Mouse (Mus musculus) testis, adult 2 months (tissue): Measurements from ENCODE around the gene Capzb. TPM values are rescaled to one million over a fixed set of nuclear protein-coding genes. Genes with fewer than 3 reads are reported as not detected.

ENCODE experiments used
- H3K27ac ChIP-seq: fragments of 200-500 bp; 2 replicates; pipeline ENCODE4 v1.5.1; 2012; ENCODE audit warnings: low read depth, low read length; ENCODE audit not compliant: control insufficient read depth, insufficient read depth
- H3K27me3 ChIP-seq: fragments of 200-500 bp; 2 replicates; pipeline ENCODE4 v1.6.1; 2012; ENCODE audit warnings: mild to moderate bottlenecking, low read length, moderate library complexity; ENCODE audit not compliant: control insufficient read depth, insufficient read depth
- H3K36me3 ChIP-seq: fragments of 200-500 bp; 2 replicates; pipeline ENCODE4 v1.6.1; 2012; ENCODE audit warnings: mild to moderate bottlenecking, low read length; ENCODE audit not compliant: control insufficient read depth, insufficient read depth
- H3K4me1 ChIP-seq: fragments of 200-500 bp; 2 replicates; pipeline ENCODE4 v1.6.1; 2012; ENCODE audit warnings: low read length; ENCODE audit not compliant: control insufficient read depth, insufficient read depth
- H3K4me3 ChIP-seq: fragments of 200-500 bp; 2 replicates; pipeline ENCODE4 v1.5.1; 2012; ENCODE audit warnings: low read depth, mild to moderate bottlenecking, low read length, moderate library complexity, mixed read lengths; ENCODE audit not compliant: control insufficient read depth
- CTCF ChIP-seq: fragments of 200-500 bp; IDR thresholded peaks from 2 replicates; pipeline ENCODE4 v1.5.1; 2012; ENCODE audit warnings: low read depth, mild to moderate bottlenecking, inconsistent platforms, low read length, moderate library complexity; ENCODE audit not compliant: control insufficient read depth, insufficient read depth, insufficient replicate concordance
- POLR2A ChIP-seq: fragments of 200-500 bp; IDR thresholded peaks from 2 replicates; pipeline ENCODE4 v1.6.1; 2012; ENCODE audit warnings: low read depth, mild to moderate bottlenecking, inconsistent platforms, low read length, moderate library complexity; ENCODE audit not compliant: control insufficient read depth
- polyA plus RNA-seq: library from polyadenylated mRNA; depleted of rRNA; stranded (reverse); fragments of >200 nt; gene quantifications from 2 replicates; pipeline ENCODE4 v1.2.3, GENCODE M21; 2012

Gene Capzb
- polyA plus RNA-seq, 1 experiment, result 286 TPM

DNA sequence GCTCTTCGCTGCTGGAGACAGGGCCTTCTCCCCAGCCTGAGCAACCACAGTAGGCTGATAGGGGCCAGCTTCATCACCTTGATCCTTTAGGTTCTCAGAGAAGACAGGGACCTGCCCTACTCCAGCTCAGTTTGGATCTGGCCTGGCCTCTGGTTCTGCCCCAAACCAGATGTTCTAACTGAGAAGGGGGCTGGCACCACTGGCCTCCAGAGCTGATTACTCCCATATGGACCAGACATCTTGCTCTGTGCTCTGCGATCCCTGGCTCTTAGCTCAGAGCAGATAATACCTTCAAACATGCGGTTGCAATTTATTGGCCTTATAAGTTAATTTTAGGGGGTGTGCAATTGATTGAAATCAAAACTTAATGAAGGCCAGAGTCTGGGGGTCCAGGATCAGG, 74.6 kb downstream of the Capzb start:
- no peak overlapping the region for H3K27ac ChIP-seq
- H3K36me3 ChIP-seq, result no peaks in the 10 kb centered on the region
- no peaks in the 10 kb centered on the region for H3K27me3 ChIP-seq
- no peaks in the 10 kb centered on the region for H3K4me1 ChIP-seq
- TF ChIP-seq POLR2A, result no peak
- no peak for TF ChIP-seq CTCF
- no peak overlapping the region for H3K4me3 ChIP-seq

- Histone ChIP-seq H3K4me3 (no peak overlapping the region), H3K27me3 (no peaks in the 10 kb centered on the region), H3K4me1 (no peaks in the 10 kb centered on the region), H3K27ac (no peak overlapping the region), H3K36me3 (no peaks in the 10 kb centered on the region)
- TF ChIP-seq CTCF (no peak), POLR2A (no peak)
These were observed 75.5 kb downstream of the Capzb start for GRCm38 (mm10) chr4:139268242-139268641.

DNA sequence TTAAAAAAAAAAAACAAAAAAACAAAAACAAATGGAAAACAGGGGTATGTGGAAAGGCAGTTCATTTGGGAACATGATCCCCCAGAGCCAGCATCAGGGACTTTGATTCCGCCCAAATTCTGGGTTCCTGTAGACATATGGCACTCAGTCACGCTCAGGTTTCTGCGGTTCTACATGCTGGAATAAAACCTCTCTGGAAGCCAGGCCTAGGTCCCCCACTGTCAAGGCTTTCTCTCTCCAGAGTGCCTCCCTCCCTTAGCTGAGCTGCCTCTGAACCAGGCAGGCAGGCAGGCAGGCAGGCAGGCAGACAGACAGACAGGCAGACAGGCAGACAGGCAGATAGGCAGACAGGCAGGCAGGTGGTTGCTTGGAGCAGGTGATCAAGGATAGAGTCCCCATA, 77.5 kb downstream of the Capzb start:
- TF ChIP-seq POLR2A (no peak), CTCF (no peak)
- Histone ChIP-seq H3K27ac (no peak overlapping the region), H3K4me1 (no peaks in the 10 kb centered on the region), H3K4me3 (no peak overlapping the region), H3K27me3 (no peaks in the 10 kb centered on the region), H3K36me3 (no peaks in the 10 kb centered on the region)

GRCm38 (mm10) chr4:139271562-139271961, 78.9 kb downstream of the Capzb start:
- no peak overlapping the region for H3K4me3 ChIP-seq
- no peaks in the 10 kb centered on the region for H3K27me3 ChIP-seq
- TF ChIP-seq CTCF (no peak), POLR2A (no peak)
- H3K36me3 ChIP-seq, result no peaks in the 10 kb centered on the region
- no peaks in the 10 kb centered on the region for H3K4me1 ChIP-seq
- H3K27ac ChIP-seq, result no peak overlapping the region

GRCm38 (mm10) chr4:139272951-139273680, 80.4 kb downstream of the Capzb start:
- no peak for TF ChIP-seq CTCF
- Histone ChIP-seq H3K36me3 (no peaks in the 10 kb centered on the region), H3K27me3 (no peaks in the 10 kb centered on the region), H3K27ac (no peak overlapping the region), H3K4me1 (no peaks in the 10 kb centered on the region), H3K4me3 (no peak overlapping the region)

GRCm38 (mm10) chr4:139274573-139274972, 81.9 kb downstream of the Capzb start:
- TF ChIP-seq CTCF, result no peak
- no peak for TF ChIP-seq POLR2A
- no peaks in the 10 kb centered on the region for H3K4me1 ChIP-seq
- H3K4me3 ChIP-seq, result no peak overlapping the region
- no peaks in the 10 kb centered on the region for H3K36me3 ChIP-seq
- H3K27me3 ChIP-seq, result no peaks in the 10 kb centered on the region
- no peak overlapping the region for H3K27ac ChIP-seq

- Histone ChIP-seq H3K27ac (no peak overlapping the region), H3K4me3 (no peak overlapping the region), H3K36me3 (no peaks in the 10 kb centered on the region; the same call in 1 of the 2 replicates), H3K27me3 (no peaks in the 10 kb centered on the region), H3K4me1 (no peaks in the 10 kb centered on the region)
- TF ChIP-seq CTCF (no peak), POLR2A (no peak)
These were observed 83.7 kb downstream of the Capzb start for GRCm38 (mm10) chr4:139276411-139276810.

GRCm38 (mm10) chr4:139280530-139280929, 87.8 kb downstream of the Capzb start:
- Histone ChIP-seq H3K4me3 (no peak overlapping the region), H3K4me1 (no peaks in the 10 kb centered on the region), H3K27me3 (no peaks in the 10 kb centered on the region), H3K27ac (no peak overlapping the region), H3K36me3 (no peaks in the 10 kb centered on the region; the same call in 1 of the 2 replicates)
- TF ChIP-seq CTCF (no peak), POLR2A (no peak)
